Mouse (Mus musculus): Measurements from ENCODE around the gene Pou3f3. TPM values are rescaled to one million over a fixed set of nuclear protein-coding genes. Genes with fewer than 3 reads are reported as not detected.

The Pou3f3 gene
- polyA plus RNA-seq, 2 experiments = 0.77 to 3.2 TPM

GRCm38 (mm10) chr1:42698584-42699333, 3.2 kb downstream of the Pou3f3 start:
- Histone ChIP-seq H3K9me3 (ENCODE audit: control insufficient read depth, low read length) (no peaks in the 10 kb centered on the region), H3K4me3 (replicated peaks; ENCODE audit: low read length) (peak overlapping the region; percentile 45), H3K9ac (ENCODE audit: low read depth, low read length, severe bottlenecking) (peak overlapping the region; percentile 57; the same call in 1 of the 2 replicates), H3K4me1 (ENCODE audit: control insufficient read depth, insufficient read depth, low read length) (peaks cover 22% of the 10 kb centered on the region), H3K27me3 (ENCODE audit: control insufficient read depth, insufficient read depth, low read length) (peaks cover 88% of the 10 kb centered on the region), H3K27ac (replicated peaks; ENCODE audit: low read depth, low read length) (no peak overlapping the region), H3K4me2 (replicated peaks; ENCODE audit: low read depth, low read length, severe bottlenecking) (peak overlapping the region; percentile 79), H3K36me3 (ENCODE audit: control insufficient read depth, insufficient read depth, low read length) (no peaks in the 10 kb centered on the region)
- no peak for TF ChIP-seq POLR2A (IDR thresholded peaks at IDR 0.05; ENCODE audit: borderline replicate concordance, extremely low read depth, insufficient read depth, insufficient read length)
- DNase-seq (ENCODE audit: low spot score) (no peak), ATAC-seq (ENCODE audit: low FRiP score, low read depth) (no peak)
- under 1% methylated on average over 27 of the region's 57 CpGs for WGBS

- Histone ChIP-seq H3K9ac (ENCODE audit: low read depth, low read length, severe bottlenecking) (no peak overlapping the region), H3K4me3 (replicated peaks; ENCODE audit: low read length) (peak overlapping the region; percentile 45; the same call in 1 of the 2 replicates), H3K27ac (replicated peaks; ENCODE audit: low read depth, low read length) (no peak overlapping the region)
Measured at GRCm38 (mm10) chr1:42699471-42699871, 3.9 kb downstream of the Pou3f3 start.

DNA sequence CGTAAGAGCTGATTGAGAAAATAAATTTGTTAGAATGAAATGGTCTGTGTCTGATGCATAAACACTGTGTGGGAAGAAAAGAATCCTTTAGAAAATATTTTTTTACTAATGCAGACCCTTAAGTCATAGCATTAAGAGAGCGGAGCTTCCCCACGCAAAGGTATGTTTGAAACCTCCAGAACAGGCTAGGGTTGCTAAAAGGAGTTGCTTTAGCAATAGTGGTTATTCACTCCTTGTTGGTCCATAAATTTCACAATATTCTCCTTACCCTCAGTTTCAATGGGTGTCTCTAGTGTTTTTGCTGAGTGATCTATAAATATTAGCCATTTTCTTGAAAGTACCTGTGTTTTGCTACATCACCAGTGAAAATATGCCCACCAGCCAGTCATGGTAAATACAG, 4.6 kb downstream of the Pou3f3 start:
- TF ChIP-seq POLR2A (IDR thresholded peaks at IDR 0.05; ENCODE audit: borderline replicate concordance, extremely low read depth, insufficient read depth, insufficient read length) = no peak
- Histone ChIP-seq H3K4me3 (replicated peaks; ENCODE audit: low read length) (no peak overlapping the region), H3K4me1 (ENCODE audit: control insufficient read depth, insufficient read depth, low read length) (peaks cover 12% of the 10 kb centered on the region), H3K4me2 (replicated peaks; ENCODE audit: low read depth, low read length, severe bottlenecking) (no peak overlapping the region), H3K27ac (replicated peaks; ENCODE audit: low read depth, low read length) (no peak overlapping the region), H3K27me3 (ENCODE audit: control insufficient read depth, insufficient read depth, low read length) (peaks cover 91% of the 10 kb centered on the region), H3K9ac (ENCODE audit: low read depth, low read length, severe bottlenecking) (no peak overlapping the region), H3K9me3 (ENCODE audit: control insufficient read depth, low read length) (no peaks in the 10 kb centered on the region), H3K36me3 (ENCODE audit: control insufficient read depth, insufficient read depth, low read length) (no peaks in the 10 kb centered on the region)
- ATAC-seq (ENCODE audit: low FRiP score, low read depth) (no peak), DNase-seq (ENCODE audit: low spot score) (no peak)
- WGBS = 13% methylated on average over 3 of the region's 3 CpGs

More at GRCm38 (mm10) chr1:42699471-42699871, 3.9 kb downstream of the Pou3f3 start:
- WGBS = 4% methylated on average over 19 of the region's 19 CpGs
- Histone ChIP-seq H3K9me3 (ENCODE audit: control insufficient read depth, low read length) (no peaks in the 10 kb centered on the region), H3K4me2 (replicated peaks; ENCODE audit: low read depth, low read length, severe bottlenecking) (peak overlapping the region; percentile 79; the same call in 1 of the 2 replicates), H3K4me1 (ENCODE audit: control insufficient read depth, insufficient read depth, low read length) (peaks cover 19% of the 10 kb centered on the region), H3K36me3 (ENCODE audit: control insufficient read depth, insufficient read depth, low read length) (no peaks in the 10 kb centered on the region), H3K27me3 (ENCODE audit: control insufficient read depth, insufficient read depth, low read length) (peaks cover 90% of the 10 kb centered on the region)
- TF ChIP-seq POLR2A (IDR thresholded peaks at IDR 0.05; ENCODE audit: borderline replicate concordance, extremely low read depth, insufficient read depth, insufficient read length) = no peak
- DNase-seq (ENCODE audit: low spot score) (no peak), ATAC-seq (ENCODE audit: low FRiP score, low read depth) (no peak)

- Histone ChIP-seq H3K27me3 (ENCODE audit: control insufficient read depth, insufficient read depth, low read length) (peaks cover 91% of the 10 kb centered on the region), H3K27ac (replicated peaks; ENCODE audit: low read depth, low read length) (no peak overlapping the region), H3K9ac (ENCODE audit: low read depth, low read length, severe bottlenecking) (no peak overlapping the region), H3K4me3 (replicated peaks; ENCODE audit: low read length) (no peak overlapping the region), H3K9me3 (ENCODE audit: control insufficient read depth, low read length) (no peaks in the 10 kb centered on the region), H3K4me2 (replicated peaks; ENCODE audit: low read depth, low read length, severe bottlenecking) (no peak overlapping the region), H3K4me1 (ENCODE audit: control insufficient read depth, insufficient read depth, low read length) (peaks cover 12% of the 10 kb centered on the region), H3K36me3 (ENCODE audit: control insufficient read depth, insufficient read depth, low read length) (no peaks in the 10 kb centered on the region)
- WGBS = 12% methylated on average over 1 of the region's 1 CpGs
- ATAC-seq (ENCODE audit: low FRiP score, low read depth) (no peak), DNase-seq (ENCODE audit: low spot score) (no peak)
- no peak for TF ChIP-seq POLR2A (IDR thresholded peaks at IDR 0.05; ENCODE audit: borderline replicate concordance, extremely low read depth, insufficient read depth, insufficient read length)
Measured at GRCm38 (mm10) chr1:42700815-42701214, 5.2 kb downstream of the Pou3f3 start.

GRCm38 (mm10) chr1:42701833-42702611, 6.5 kb downstream of the Pou3f3 start:
- WGBS = 20% methylated on average over 5 of the region's 5 CpGs
- Histone ChIP-seq H3K4me3 (replicated peaks; ENCODE audit: low read length) (no peak overlapping the region), H3K4me1 (ENCODE audit: control insufficient read depth, insufficient read depth, low read length) (peaks cover 12% of the 10 kb centered on the region), H3K27me3 (ENCODE audit: control insufficient read depth, insufficient read depth, low read length) (peaks cover 94% of the 10 kb centered on the region), H3K36me3 (ENCODE audit: control insufficient read depth, insufficient read depth, low read length) (no peaks in the 10 kb centered on the region), H3K9me3 (ENCODE audit: control insufficient read depth, low read length) (no peaks in the 10 kb centered on the region), H3K27ac (replicated peaks; ENCODE audit: low read depth, low read length) (no peak overlapping the region), H3K9ac (ENCODE audit: low read depth, low read length, severe bottlenecking) (no peak overlapping the region), H3K4me2 (replicated peaks; ENCODE audit: low read depth, low read length, severe bottlenecking) (no peak overlapping the region)
- ATAC-seq (ENCODE audit: low FRiP score, low read depth) (no peak), DNase-seq (ENCODE audit: low spot score) (no peak)
- TF ChIP-seq POLR2A (IDR thresholded peaks at IDR 0.05; ENCODE audit: borderline replicate concordance, extremely low read depth, insufficient read depth, insufficient read length) = no peak

All from limb, embryonic 14.5 days (tissue).